Mouse (Mus musculus) right cerebral cortex, adult 18-20 months (tissue): ENCODE measurements around the gene Il22.
"Not testable (repeated sequence)": the region's sequence is repeated elsewhere in the genome, so short reads cannot be mapped to it uniquely, and the experiment has no call there.

Source experiments
- DNase-seq: peaks from one replicate; pipeline ENCODE4 v3.0.0; 2022; ENCODE audit warnings: mixed read lengths

Il22 gene

DNA sequence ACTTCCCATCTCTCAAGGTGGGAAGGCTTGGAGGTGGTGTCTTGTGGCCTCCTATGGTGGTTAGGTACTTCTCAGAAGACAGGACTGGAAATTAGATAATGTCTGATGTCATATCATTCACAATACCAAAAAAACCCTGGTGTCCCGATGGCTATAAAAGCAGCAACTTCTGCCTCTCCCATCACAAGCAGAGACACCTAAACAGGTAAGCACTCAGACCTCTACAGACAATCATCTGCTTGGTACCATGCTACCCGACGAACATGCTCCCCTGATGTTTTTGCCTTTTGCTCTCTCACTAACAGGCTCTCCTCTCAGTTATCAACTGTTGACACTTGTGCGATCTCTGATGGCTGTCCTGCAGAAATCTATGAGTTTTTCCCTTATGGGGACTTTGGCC, at the start of gene Il22:
Gene Il22 (plus strand): TSS at position 301 of the 400 bp plus-strand sequence.
- no peak for DNase-seq

- no peak for DNase-seq
Measured at GRCm38 (mm10) chr10:118155932-118156331, 48.8 kb upstream of the Il22 start.

GRCm38 (mm10) chr10:118161131-118161530, 43.6 kb upstream of the Il22 start:
- DNase-seq = peak; percentile 88

DNA sequence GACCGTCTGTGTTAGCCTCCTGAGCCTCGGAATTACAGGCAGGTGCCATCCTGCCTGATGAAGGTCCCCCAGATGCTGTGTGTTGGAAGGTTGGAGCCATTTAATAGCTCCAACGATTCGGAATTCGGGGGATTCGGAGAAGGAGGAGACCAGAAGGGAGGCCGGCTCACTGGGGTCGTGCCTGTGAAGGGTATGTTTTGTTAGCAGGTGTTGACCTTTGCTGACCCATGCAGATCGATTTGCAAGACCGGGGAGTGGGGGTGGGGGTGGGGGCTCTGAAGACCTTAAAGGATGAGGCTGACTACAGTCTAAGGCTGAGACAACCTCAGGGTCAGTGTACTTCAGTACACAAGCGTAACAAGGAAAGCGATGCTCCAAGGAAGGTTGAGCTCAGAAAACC, 35.5 kb upstream of the Il22 start:
- DNase-seq = no peak

- DNase-seq = no peak
Measured at GRCm38 (mm10) chr10:118172416-118172815, 32.3 kb upstream of the Il22 start.

DNA sequence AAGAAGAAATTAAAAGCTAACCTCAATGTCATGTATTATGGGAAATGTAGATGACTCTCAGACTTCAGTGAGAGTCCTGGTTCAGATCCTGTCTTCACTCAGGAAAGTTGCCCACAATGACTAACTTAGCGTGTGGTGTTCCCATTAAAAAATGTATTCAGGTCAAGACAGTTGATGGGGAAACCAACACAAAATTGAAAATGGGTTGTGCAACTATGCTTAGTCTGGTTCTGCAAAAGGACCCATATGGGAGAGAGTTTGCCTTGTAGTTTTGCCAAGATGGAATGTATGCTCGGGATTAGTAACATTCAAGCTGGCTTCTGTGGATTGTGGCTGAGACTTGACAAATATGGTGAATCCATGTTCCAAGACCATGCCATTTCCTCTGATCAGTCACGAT, 31.9 kb upstream of the Il22 start:
- no peak for DNase-seq

DNA sequence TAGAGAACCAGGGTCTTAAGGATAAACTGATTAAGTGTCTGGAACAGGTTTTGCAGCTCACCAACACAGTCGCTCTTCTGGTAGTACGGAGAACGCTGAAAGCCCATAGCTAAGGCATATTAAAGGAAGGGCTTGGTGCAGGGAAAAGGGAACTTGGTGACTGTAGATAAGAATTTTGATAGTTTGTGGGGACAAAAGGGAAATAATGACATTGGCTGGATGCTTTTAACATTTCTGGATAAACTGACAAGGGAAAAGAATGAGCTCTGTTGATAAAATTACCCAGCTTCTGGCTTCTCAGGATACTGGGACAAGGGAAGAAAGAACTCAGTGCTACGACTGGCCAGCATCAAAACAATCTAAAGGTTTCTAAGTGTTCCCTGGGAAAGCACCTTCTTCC, 29.2 kb upstream of the Il22 start:
- DNase-seq = not testable (repeated sequence)

GRCm38 (mm10) chr10:118178735-118179151, 26.0 kb upstream of the Il22 start:
- no peak for DNase-seq

DNA sequence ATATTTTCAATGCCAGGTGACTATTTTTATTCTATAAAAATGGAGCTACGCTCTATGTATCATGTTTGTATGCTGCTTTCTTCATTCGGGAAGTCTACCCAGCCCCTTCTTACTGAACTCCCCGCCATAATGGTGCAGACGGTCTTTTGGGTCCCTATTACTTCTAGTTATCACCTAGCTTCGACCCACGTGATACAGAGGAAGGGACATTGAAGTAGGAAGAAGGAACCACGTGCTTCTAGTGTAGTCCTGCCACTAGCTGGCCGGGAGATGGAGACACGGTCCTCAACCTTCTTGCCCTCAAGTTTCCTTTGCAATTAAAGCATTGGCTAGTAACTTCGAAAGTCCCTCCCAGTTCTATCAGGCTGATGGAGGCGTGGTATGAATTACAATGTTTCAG, 25.5 kb upstream of the Il22 start:
- DNase-seq = no peak

DNA sequence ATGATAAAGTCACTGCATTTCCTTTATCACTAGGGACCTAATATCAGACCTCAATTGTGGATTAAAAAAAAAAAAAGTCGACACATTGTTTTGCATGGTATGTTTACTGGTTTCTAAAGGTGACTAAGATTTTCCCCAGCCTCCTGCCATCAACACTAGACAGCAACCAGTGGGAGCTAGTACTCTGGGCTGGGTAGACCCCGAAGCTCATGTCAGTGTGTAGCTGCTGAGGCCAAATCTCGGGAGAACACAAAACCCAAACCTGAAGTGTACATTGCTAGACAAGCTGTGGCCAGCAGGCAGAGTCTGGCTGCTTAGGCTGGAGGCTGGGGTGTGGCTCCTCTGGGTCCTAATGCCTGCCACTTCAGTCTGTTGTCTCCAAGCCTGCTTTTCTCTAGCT, 9.6 kb upstream of the Il22 start:
- not testable (repeated sequence) for DNase-seq

GRCm38 (mm10) chr10:118215719-118216393, 11.1 kb downstream of the Il22 start:
- not testable (repeated sequence) for DNase-seq

DNA sequence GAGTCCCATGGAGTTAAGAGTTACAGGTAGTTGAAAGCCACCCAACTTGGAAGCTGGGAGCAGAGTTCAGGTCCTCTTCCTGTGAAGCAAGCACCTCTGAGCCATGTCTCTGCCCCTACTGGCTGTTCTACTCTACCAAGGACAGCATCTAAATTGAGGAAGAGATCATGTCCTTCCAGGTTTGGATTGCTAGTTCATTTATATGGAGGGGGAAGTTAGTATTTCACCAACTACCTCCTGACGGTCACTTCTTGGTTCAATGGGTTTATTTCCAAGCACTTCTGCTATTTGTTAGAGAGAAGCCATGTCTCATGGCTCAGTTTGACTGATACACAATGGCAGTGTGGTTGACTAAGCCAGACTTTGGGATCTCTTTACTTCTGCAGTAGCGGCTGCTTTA, 22.9 kb downstream of the Il22 start:
- not testable (repeated sequence) for DNase-seq

GRCm38 (mm10) chr10:118232607-118233006, 27.9 kb downstream of the Il22 start:
- DNase-seq = not testable (repeated sequence)

DNA sequence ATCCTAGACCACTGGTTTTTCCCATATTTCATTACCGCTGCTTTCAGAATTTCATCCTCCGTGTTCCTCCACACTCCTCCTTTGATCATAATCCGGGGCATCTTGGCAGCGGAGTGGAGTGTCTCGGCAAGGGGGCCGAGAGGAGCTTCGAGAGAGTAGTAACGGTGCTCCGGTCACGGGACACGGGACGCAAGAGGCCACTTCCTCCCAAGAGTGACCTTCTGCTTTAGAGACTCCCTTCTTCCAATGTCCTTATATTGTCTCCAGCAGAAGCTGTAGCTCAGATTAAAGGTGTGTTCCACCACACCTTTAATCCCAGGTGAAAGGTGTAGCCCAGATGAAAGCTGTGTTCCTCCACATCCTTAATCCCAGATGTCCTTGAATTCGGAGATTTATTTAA, 35.9 kb downstream of the Il22 start, which contains the start of gene Gm32717:
Gene Gm32717 (minus strand): TSS at position 101 of the 400 bp plus-strand sequence.
- not testable (repeated sequence) for DNase-seq

DNA sequence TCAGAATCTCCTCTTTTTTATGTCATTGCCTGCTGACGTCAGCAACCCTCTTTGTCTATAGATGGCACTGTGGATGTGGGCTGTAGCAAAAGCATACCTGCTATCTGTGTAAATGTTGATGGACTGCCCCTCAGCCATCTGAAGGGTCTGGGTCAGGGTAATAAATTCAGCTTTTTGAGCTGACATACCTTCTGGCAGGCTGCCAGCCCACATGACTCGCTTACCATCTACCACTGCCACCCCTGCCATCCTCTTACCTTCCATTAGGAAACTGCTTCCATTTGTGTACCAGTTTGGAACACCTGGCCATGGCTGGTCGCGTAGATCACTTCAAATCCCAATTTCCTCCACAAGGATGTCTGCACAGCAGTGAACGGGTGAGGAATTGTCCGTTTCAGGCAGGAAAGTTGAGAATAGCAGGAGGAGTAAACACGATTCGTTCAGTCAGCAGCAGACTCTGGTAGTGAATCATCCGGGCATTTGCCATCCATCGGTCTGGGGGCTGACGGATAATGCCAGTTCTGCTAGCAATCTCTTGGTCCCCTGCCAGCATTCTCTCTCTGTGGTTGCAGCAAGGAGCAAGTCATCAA, 44.4 kb downstream of the Il22 start:
- peak; percentile 24 for DNase-seq

GRCm38 (mm10) chr10:118250852-118251295, 46.1 kb downstream of the Il22 start:
- DNase-seq = peak; percentile 12

DNA sequence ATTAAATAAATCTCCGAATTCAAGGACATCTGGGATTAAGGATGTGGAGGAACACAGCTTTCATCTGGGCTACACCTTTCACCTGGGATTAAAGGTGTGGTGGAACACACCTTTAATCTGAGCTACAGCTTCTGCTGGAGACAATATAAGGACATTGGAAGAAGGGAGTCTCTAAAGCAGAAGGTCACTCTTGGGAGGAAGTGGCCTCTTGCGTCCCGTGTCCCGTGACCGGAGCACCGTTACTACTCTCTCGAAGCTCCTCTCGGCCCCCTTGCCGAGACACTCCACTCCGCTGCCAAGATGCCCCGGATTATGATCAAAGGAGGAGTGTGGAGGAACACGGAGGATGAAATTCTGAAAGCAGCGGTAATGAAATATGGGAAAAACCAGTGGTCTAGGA, 53.6 kb downstream of the Il22 start, which contains the start of gene Gm32802:
Gene Gm32802 (plus strand): TSS at position 301 of the 400 bp plus-strand sequence.
- DNase-seq = not testable (repeated sequence)
